Comparison of ENCODE assay signal across 16 mouse cellular contexts in genomic region chr3:123452904-123453303, GRCm38 (mm10).
"Had no signal": no experiment of that assay in that cellular context is flagged by ENCODE, and none has a peak within 500 bp of the region (broad histone marks: within the 10 kb centered on the region; RNA-seq: fewer than 3 reads in every experiment).

No protein-coding gene starts in this region.

- H3K9ac ChIP-seq: neural tube, embryonic 12.5 days; neural tube, embryonic 13.5 days; stomach, embryonic 15.5 days had no signal

- H3K9me3 ChIP-seq: neural tube, embryonic 12.5 days; neural tube, embryonic 13.5 days; stomach, embryonic 15.5 days had no signal

- H3K4me3 ChIP-seq: neural tube, embryonic 12.5 days; neural tube, embryonic 13.5 days; stomach, embryonic 15.5 days had no signal

- H3K27ac ChIP-seq: neural tube, embryonic 12.5 days; neural tube, embryonic 13.5 days; stomach, embryonic 15.5 days; stomach, postnatal 0 days had no signal

- H3K27me3 ChIP-seq: neural tube, embryonic 12.5 days; stomach, embryonic 15.5 days had no signal

- H3K36me3 ChIP-seq: neural tube, embryonic 12.5 days; neural tube, embryonic 13.5 days; stomach, embryonic 15.5 days had no signal

- H3K4me2 ChIP-seq: neural tube, embryonic 12.5 days; neural tube, embryonic 13.5 days; stomach, embryonic 15.5 days had no signal

- H3K4me1 ChIP-seq: stomach, embryonic 15.5 days had no signal

- DNase-seq: retina, postnatal 1 day; right cerebral cortex, adult 18-20 months; right cerebral cortex, postnatal 14 days; right cerebral cortex, postnatal 25 days; right cerebral cortex, postnatal 4 days; spleen, adult 18-20 months; thymus, adult 18-20 months; thymus, adult 2 months; thymus, postnatal 14 days; thymus, postnatal 25 days; thymus, postnatal 36 days; thymus, postnatal 4 days had no signal
